Mouse (Mus musculus): ENCODE measurements around the gene Ypel2. TPM values are rescaled to one million over a fixed set of nuclear protein-coding genes. Genes with fewer than 3 reads are reported as not detected.

The Ypel2 gene
- polyA plus RNA-seq, 1 experiment from 2014 or later = 1.2 TPM

- Histone ChIP-seq H3K27me3 (no peaks in the 10 kb centered on the region), H3K27ac (no peak overlapping the region), H3K9ac (no peak overlapping the region), H3K9me3 (replicated peaks) (no peaks in the 10 kb centered on the region), H3K4me1 (replicated peaks) (no peaks in the 10 kb centered on the region), H3K4me3 (replicated peaks) (no peak overlapping the region), H3K4me2 (no peak overlapping the region), H3K36me3 (no peaks in the 10 kb centered on the region)
- WGBS (ENCODE audit: insufficient replicate concordance) = 50% methylated on average over 8 of the region's 8 CpGs
- ATAC-seq (ENCODE audit: low read depth) (no peak), DNase-seq (no peak)
Observed at GRCm38 (mm10) chr11:86945058-86945457, 48.4 kb downstream of the Ypel2 start.

DNA sequence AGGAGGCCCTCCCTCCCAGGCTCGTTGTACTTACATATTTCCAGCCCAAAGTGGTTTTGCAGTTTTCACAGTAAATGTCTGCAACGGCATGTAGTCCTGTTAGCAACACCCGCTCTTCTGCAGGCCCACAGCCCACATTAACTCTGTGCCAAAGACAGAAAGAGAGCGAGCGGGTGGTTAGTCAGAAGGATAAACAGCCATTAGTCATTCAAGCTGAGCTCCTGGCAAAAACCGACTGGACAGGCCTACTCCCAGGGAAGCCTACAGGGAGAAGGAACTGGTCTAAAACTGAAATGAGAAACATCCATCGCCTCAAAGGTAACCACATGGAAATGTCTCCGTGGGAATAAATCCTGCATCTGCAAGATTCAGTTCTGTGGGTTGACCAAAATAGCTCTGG is 49.0 kb downstream of the Ypel2 start:
- no peak overlapping the region for H3K4me2 ChIP-seq
- H3K27me3 ChIP-seq = no peaks in the 10 kb centered on the region
- H3K9ac ChIP-seq = no peak overlapping the region
- no peaks in the 10 kb centered on the region for H3K4me1 ChIP-seq (replicated peaks)
- ATAC-seq (ENCODE audit: low read depth) = no peak
- H3K36me3 ChIP-seq = no peaks in the 10 kb centered on the region
- H3K4me3 ChIP-seq (replicated peaks) = no peak overlapping the region
- H3K27ac ChIP-seq = no peak overlapping the region
- WGBS (ENCODE audit: insufficient replicate concordance) = 63% methylated on average over 8 of the region's 8 CpGs
- DNase-seq = no peak
- no peaks in the 10 kb centered on the region for H3K9me3 ChIP-seq (replicated peaks)

GRCm38 (mm10) chr11:86941904-86942303 is 51.6 kb downstream of the Ypel2 start:
- no peak overlapping the region for H3K4me3 ChIP-seq (replicated peaks)
- H3K36me3 ChIP-seq = no peaks in the 10 kb centered on the region
- no peak overlapping the region for H3K27ac ChIP-seq
- no peaks in the 10 kb centered on the region for H3K9me3 ChIP-seq (replicated peaks)
- 58% methylated on average over 8 of the region's 8 CpGs for WGBS (ENCODE audit: insufficient replicate concordance)
- no peak overlapping the region for H3K9ac ChIP-seq
- no peak overlapping the region for H3K4me2 ChIP-seq
- H3K4me1 ChIP-seq (replicated peaks) = no peaks in the 10 kb centered on the region
- no peaks in the 10 kb centered on the region for H3K27me3 ChIP-seq
- ATAC-seq (ENCODE audit: low read depth) (no peak), DNase-seq (no peak)

- H3K27me3 ChIP-seq = no peaks in the 10 kb centered on the region
- H3K4me1 ChIP-seq (replicated peaks) = no peaks in the 10 kb centered on the region
- ATAC-seq (ENCODE audit: low read depth) = no peak
- H3K4me3 ChIP-seq (replicated peaks) = no peak overlapping the region
- H3K4me2 ChIP-seq = no peak overlapping the region
- no peak for DNase-seq
- no peak overlapping the region for H3K9ac ChIP-seq
- no peaks in the 10 kb centered on the region for H3K9me3 ChIP-seq (replicated peaks)
- no peaks in the 10 kb centered on the region for H3K36me3 ChIP-seq
- WGBS (ENCODE audit: insufficient replicate concordance) = 39% methylated on average over 6 of the region's 6 CpGs
- H3K27ac ChIP-seq = no peak overlapping the region
Observed at GRCm38 (mm10) chr11:86939503-86939902, 54.0 kb downstream of the Ypel2 start.

GRCm38 (mm10) chr11:86938551-86938950 is 55.0 kb downstream of the Ypel2 start:
- Histone ChIP-seq H3K9me3 (replicated peaks) (no peaks in the 10 kb centered on the region), H3K27me3 (no peaks in the 10 kb centered on the region), H3K27ac (no peak overlapping the region), H3K4me3 (replicated peaks) (no peak overlapping the region), H3K36me3 (no peaks in the 10 kb centered on the region), H3K4me1 (replicated peaks) (no peaks in the 10 kb centered on the region), H3K9ac (no peak overlapping the region), H3K4me2 (no peak overlapping the region)
- DNase-seq (no peak), ATAC-seq (ENCODE audit: low read depth) (no peak)
- 66% methylated on average over 3 of the region's 3 CpGs for WGBS (ENCODE audit: insufficient replicate concordance)

DNA sequence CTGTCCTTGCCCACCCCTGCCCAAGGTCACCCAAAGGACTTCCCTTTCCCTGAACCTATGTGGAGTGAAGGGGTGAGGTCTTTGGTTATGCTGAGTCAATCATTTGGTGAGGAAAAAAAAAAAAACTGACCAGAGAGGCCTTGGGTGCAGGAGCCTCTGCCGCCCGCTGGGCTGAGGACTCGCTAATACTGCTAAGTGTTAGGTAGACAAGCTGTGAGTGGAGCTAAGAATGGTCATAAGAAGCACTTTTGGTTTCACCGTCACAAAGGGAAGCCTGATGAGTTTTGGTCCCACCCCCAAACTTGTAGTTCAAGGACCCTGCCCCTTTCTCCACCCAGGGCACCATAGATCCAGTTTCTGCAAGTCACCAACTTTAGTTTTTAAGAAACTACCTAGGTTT is 55.4 kb downstream of the Ypel2 start:
- H3K4me3 ChIP-seq (replicated peaks) = no peak overlapping the region
- WGBS (ENCODE audit: insufficient replicate concordance) = 76% methylated on average over 4 of the region's 4 CpGs
- H3K36me3 ChIP-seq = no peaks in the 10 kb centered on the region
- no peak for ATAC-seq (ENCODE audit: low read depth)
- no peaks in the 10 kb centered on the region for H3K4me1 ChIP-seq (replicated peaks)
- H3K4me2 ChIP-seq = no peak overlapping the region
- no peak overlapping the region for H3K9ac ChIP-seq
- no peaks in the 10 kb centered on the region for H3K27me3 ChIP-seq
- no peak overlapping the region for H3K27ac ChIP-seq
- DNase-seq = no peak
- no peaks in the 10 kb centered on the region for H3K9me3 ChIP-seq (replicated peaks)

GRCm38 (mm10) chr11:86936938-86937337 is 56.6 kb downstream of the Ypel2 start:
- DNase-seq (no peak), ATAC-seq (ENCODE audit: low read depth) (no peak)
- Histone ChIP-seq H3K27ac (no peak overlapping the region), H3K4me3 (replicated peaks) (no peak overlapping the region), H3K9me3 (replicated peaks) (no peaks in the 10 kb centered on the region), H3K9ac (no peak overlapping the region), H3K36me3 (no peaks in the 10 kb centered on the region), H3K27me3 (no peaks in the 10 kb centered on the region), H3K4me2 (no peak overlapping the region), H3K4me1 (replicated peaks) (peaks cover 2% of the 10 kb centered on the region; the same call in 1 of the 2 replicates)
- 50% methylated on average over 9 of the region's 9 CpGs for WGBS (ENCODE audit: insufficient replicate concordance)

- no peak overlapping the region for H3K4me2 ChIP-seq
- no peak overlapping the region for H3K4me3 ChIP-seq (replicated peaks)
- ATAC-seq (ENCODE audit: low read depth) = no peak
- H3K9me3 ChIP-seq (replicated peaks) = no peaks in the 10 kb centered on the region
- peaks cover 3% of the 10 kb centered on the region; the same call in 1 of the 2 replicates for H3K4me1 ChIP-seq (replicated peaks)
- no peaks in the 10 kb centered on the region for H3K36me3 ChIP-seq
- WGBS (ENCODE audit: insufficient replicate concordance) = 56% methylated on average over 2 of the region's 2 CpGs
- DNase-seq = no peak
- no peak overlapping the region for H3K9ac ChIP-seq
- no peaks in the 10 kb centered on the region for H3K27me3 ChIP-seq
- H3K27ac ChIP-seq = no peak overlapping the region
Observed at GRCm38 (mm10) chr11:86934895-86935294, 58.6 kb downstream of the Ypel2 start.

DNA sequence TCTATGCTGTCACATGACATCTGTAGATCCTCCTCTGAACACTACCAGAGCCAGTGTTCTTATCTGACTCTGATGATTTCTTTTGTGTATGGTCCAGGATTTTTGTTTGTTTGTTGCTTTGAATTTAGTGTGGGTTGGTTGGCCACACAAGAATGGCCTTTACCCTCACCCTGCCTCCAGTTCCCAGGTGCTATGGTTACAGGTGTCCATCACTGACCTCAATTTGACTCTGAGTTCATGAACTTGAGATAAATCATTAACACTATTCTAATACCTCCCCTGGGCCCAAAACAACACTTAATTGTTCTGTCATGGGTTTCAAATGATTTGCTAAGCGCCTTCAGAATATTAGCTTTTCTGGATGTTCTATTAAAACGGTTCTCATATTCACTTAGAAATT is 61.3 kb downstream of the Ypel2 start:
- DNase-seq (no peak), ATAC-seq (ENCODE audit: low read depth) (no peak)
- H3K27me3 ChIP-seq = no peaks in the 10 kb centered on the region
- H3K4me1 ChIP-seq (replicated peaks) = peaks cover 3% of the 10 kb centered on the region; the same call in 1 of the 2 replicates
- H3K9ac ChIP-seq = no peak overlapping the region
- no peaks in the 10 kb centered on the region for H3K9me3 ChIP-seq (replicated peaks)
- WGBS (ENCODE audit: insufficient replicate concordance) = 74% methylated on average over 2 of the region's 2 CpGs
- H3K4me2 ChIP-seq = no peak overlapping the region
- no peaks in the 10 kb centered on the region for H3K36me3 ChIP-seq
- no peak overlapping the region for H3K27ac ChIP-seq
- H3K4me3 ChIP-seq (replicated peaks) = no peak overlapping the region

- Histone ChIP-seq H3K4me2 (no peak overlapping the region), H3K4me1 (replicated peaks) (peaks cover 3% of the 10 kb centered on the region; the same call in 1 of the 2 replicates), H3K4me3 (replicated peaks) (no peak overlapping the region), H3K9ac (no peak overlapping the region), H3K36me3 (no peaks in the 10 kb centered on the region), H3K27me3 (no peaks in the 10 kb centered on the region), H3K27ac (no peak overlapping the region), H3K9me3 (replicated peaks) (no peaks in the 10 kb centered on the region)
- DNase-seq (no peak), ATAC-seq (ENCODE audit: low read depth) (no peak)
- 64% methylated on average over 10 of the region's 10 CpGs for WGBS (ENCODE audit: insufficient replicate concordance)
Observed at GRCm38 (mm10) chr11:86930636-86931180, 62.8 kb downstream of the Ypel2 start.

DNA sequence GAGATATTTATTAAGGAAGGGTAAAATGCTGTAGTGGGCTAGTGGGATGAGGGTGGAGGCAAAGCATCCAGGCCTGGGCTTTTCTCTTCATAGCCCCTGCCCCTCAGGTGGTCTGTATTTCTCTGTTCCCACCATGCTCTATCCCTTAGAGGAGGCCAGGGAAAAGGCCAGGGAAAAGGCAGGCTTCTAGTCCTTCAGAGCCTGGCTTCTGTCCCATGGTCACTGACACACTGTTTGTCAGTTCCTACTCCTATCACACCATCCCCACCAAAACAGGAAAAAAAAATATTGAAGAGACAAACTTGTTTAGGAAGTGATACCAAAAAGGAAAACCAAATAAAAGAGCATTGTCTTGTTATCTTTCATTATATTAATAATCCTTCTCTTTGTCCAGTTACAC is 63.5 kb downstream of the Ypel2 start:
- H3K36me3 ChIP-seq = no peaks in the 10 kb centered on the region
- no peaks in the 10 kb centered on the region for H3K27me3 ChIP-seq
- ATAC-seq (ENCODE audit: low read depth) (no peak), DNase-seq (no peak)
- H3K4me1 ChIP-seq (replicated peaks) = peaks cover 3% of the 10 kb centered on the region; the same call in 1 of the 2 replicates
- no peak overlapping the region for H3K9ac ChIP-seq
- H3K4me2 ChIP-seq = no peak overlapping the region
- no peak overlapping the region for H3K4me3 ChIP-seq (replicated peaks)
- H3K9me3 ChIP-seq (replicated peaks) = no peaks in the 10 kb centered on the region
- no peak overlapping the region for H3K27ac ChIP-seq

- no peak for DNase-seq
- Histone ChIP-seq H3K27me3 (no peaks in the 10 kb centered on the region), H3K27ac (no peak overlapping the region), H3K4me1 (replicated peaks) (peaks cover 3% of the 10 kb centered on the region; the same call in 1 of the 2 replicates), H3K9me3 (replicated peaks) (no peaks in the 10 kb centered on the region), H3K9ac (no peak overlapping the region), H3K36me3 (no peaks in the 10 kb centered on the region), H3K4me2 (no peak overlapping the region), H3K4me3 (replicated peaks) (no peak overlapping the region)
- WGBS (ENCODE audit: insufficient replicate concordance) = 59% methylated on average over 4 of the region's 4 CpGs
- ATAC-seq (ENCODE audit: low read depth) = no peak
Observed at GRCm38 (mm10) chr11:86929531-86929930, 64.0 kb downstream of the Ypel2 start.

All from liver, embryonic 13.5 days (tissue).